Mouse (Mus musculus): ENCODE data around the gene Gm28048.

DNA sequence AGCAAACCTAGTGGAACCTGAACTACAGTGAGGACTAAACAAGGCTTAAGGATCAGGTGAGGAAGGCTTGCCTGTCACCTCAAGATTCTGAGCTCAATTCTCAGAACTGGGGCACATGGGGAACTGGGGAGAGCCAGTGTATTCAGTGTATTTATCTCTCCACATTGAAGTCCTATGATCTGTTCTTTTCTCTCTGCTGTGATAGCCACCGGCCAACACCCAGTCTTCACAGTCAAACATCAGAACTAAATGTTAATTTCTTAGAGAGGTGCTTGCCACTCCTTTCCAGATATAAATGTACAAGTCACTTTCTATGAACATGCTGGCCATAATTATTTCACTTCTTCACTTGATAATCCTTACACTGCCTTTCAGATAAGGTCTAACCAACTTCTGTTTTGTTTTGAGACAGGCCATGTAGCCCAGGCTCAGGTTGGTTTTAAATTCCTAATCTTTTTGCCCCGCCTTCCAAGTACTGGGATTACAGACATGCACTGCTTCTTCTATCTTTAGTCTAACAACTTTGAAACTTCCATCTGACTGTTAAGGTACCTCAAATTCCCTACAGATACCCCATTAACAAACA lies 50.5 kb downstream of the Gm28048 start:
- no peak for TF ChIP-seq CTCF (IDR thresholded peaks at IDR 0.05)
- TF ChIP-seq EP300 (IDR thresholded peaks at IDR 0.05; ENCODE audit: insufficient read depth, low read depth, low read length): no peak
